Mouse (Mus musculus) cerebellum, adult 2 months (tissue): Measurements from ENCODE around the gene Rnf19b. TPM values are rescaled to one million over a fixed set of nuclear protein-coding genes. Genes with fewer than 3 reads are reported as not detected.
A peak's percentile ranks its signal among the peaks of the same experiment; 100 is the strongest.

Source experiments
- DNase-seq, 2 experiments: peaks; one replicate each; pipeline ENCODE4 v3.0.0; 2021
- H3K27ac ChIP-seq: fragments of 200-500 bp; 2 replicates; pipeline ENCODE4 v1.5.1; 2012; ENCODE audit warnings: low read length, control low read depth, inconsistent platforms; ENCODE audit not compliant: insufficient read depth
- H3K27me3 ChIP-seq: fragments of 200-500 bp; 2 replicates; pipeline ENCODE4 v1.6.1; 2012; ENCODE audit warnings: inconsistent platforms, mild to moderate bottlenecking, low read length, moderate library complexity; ENCODE audit not compliant: control insufficient read depth, insufficient read depth
- H3K4me1 ChIP-seq: fragments of 200-500 bp; 2 replicates; pipeline ENCODE4 v1.6.1; 2011; ENCODE audit warnings: low read length; ENCODE audit not compliant: control insufficient read depth, insufficient read depth
- H3K4me3 ChIP-seq: fragments of 200-500 bp; replicated peaks from 2 replicates; pipeline ENCODE3; 2011; ENCODE audit warnings: mild to moderate bottlenecking, low read depth, low read length, control low read depth; ENCODE audit not compliant: insufficient read depth
- CTCF ChIP-seq: fragments of 200-500 bp; IDR thresholded peaks from 2 replicates; pipeline ENCODE4 v1.5.1; 2011; ENCODE audit warnings: low read depth, mild to moderate bottlenecking, control low read depth, low read length, moderate library complexity, borderline replicate concordance; ENCODE audit not compliant: insufficient read depth
- POLR2A ChIP-seq: fragments of 200-500 bp; IDR thresholded peaks from 2 replicates; pipeline ENCODE4 v1.6.1; 2011; ENCODE audit warnings: low read length, control low read depth, borderline replicate concordance; ENCODE audit not compliant: insufficient read depth
- WGBS: fragments of 180-500 bp; shearing (Covaris S2); methylation state at CpG from one replicate; pipeline ENCODE4 v1.1.7; 2018; 5-methylcytosine and 5-hydroxymethylcytosine counted together
- polyA plus RNA-seq: library from polyadenylated mRNA; depleted of rRNA; stranded (reverse); fragments of >200 nt; gene quantifications from 2 replicates; pipeline ENCODE4 v1.2.3, GENCODE M21; 2012

The Rnf19b gene
- polyA plus RNA-seq, 1 experiment: 137 TPM

- Histone ChIP-seq H3K27ac (peak overlapping the region; percentile 84), H3K4me3 (peak overlapping the region; percentile 65), H3K27me3 (no peaks in the 10 kb centered on the region), H3K4me1 (peaks cover 3% of the 10 kb centered on the region; the same call in 1 of the 2 replicates)
- TF ChIP-seq CTCF (no peak), POLR2A (peak; percentile 71; the same call in 1 of the 2 replicates)
- under 1% methylated on average over 51 of the region's 52 CpGs for WGBS
- DNase-seq: peak; percentile 92
Observed at GRCm38 (mm10) chr4:129048501-129049305, 9.4 kb upstream of the Rnf19b start.

DNA sequence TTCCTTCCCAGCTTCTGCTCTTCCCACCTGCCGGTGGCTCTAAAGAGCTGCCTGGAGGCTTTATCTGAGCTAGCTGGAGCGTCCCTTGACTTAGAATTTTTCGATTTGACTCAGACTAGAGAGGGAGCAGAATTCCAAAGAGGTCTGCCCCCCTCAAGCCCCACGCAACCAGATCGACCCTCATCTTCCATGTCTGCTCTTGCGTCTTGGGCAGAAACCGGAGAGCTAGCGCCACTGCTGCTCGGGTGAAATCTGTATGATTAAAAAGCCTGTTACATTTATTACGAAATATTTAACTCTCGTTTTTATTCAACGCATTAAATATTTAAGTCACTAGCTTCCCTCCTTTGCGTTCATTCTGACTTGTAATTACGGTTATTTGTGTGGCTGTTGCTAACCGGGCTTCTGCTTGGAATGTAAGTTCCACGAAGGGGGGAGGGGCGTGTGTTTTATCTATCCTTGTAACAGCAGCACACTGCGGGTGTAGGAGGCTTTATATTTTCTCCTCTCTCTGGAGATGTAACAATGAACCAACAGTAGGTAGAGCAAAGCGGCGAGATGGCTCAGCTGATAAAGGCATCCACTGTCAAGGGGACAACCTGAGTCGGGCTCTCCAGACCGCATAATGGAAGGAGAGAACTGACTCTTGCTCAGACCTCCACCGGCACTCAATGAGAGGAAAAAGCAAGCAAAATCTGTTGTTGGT is 8.6 kb upstream of the Rnf19b start:
- Histone ChIP-seq H3K27ac (peak overlapping the region; percentile 74), H3K4me1 (peaks cover 3% of the 10 kb centered on the region; the same call in 1 of the 2 replicates), H3K4me3 (peak overlapping the region; percentile 65), H3K27me3 (no peaks in the 10 kb centered on the region)
- DNase-seq: peak; percentile 55 to 57
- TF ChIP-seq CTCF: no peak
- TF ChIP-seq POLR2A: no peak
- WGBS: 2% methylated on average over 23 of the region's 23 CpGs

DNA sequence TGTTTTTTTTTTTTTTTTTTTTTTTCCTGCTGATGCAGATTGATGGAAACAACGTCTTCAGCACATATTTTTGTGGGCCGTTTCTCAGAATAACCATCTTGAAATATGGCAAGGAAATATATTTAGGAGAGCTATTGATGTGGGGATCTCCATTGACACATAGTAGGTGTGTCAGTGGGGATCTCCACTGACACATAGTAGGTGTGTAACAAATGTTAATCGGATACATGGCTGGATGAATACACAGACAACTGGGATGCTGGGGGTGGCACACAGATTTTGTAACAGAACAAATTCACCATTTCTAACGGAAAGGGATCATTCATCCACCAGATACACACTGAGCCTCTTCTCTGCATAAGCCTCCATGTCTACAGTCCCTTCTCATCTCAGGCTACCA is 7.7 kb upstream of the Rnf19b start:
- no peak overlapping the region for H3K4me3 ChIP-seq
- TF ChIP-seq CTCF (no peak), POLR2A (no peak)
- WGBS: 78% methylated on average over 4 of the region's 4 CpGs
- no peak for DNase-seq
- no peak overlapping the region for H3K27ac ChIP-seq
- no peaks in the 10 kb centered on the region for H3K27me3 ChIP-seq
- H3K4me1 ChIP-seq: peaks cover 3% of the 10 kb centered on the region; the same call in 1 of the 2 replicates

DNA sequence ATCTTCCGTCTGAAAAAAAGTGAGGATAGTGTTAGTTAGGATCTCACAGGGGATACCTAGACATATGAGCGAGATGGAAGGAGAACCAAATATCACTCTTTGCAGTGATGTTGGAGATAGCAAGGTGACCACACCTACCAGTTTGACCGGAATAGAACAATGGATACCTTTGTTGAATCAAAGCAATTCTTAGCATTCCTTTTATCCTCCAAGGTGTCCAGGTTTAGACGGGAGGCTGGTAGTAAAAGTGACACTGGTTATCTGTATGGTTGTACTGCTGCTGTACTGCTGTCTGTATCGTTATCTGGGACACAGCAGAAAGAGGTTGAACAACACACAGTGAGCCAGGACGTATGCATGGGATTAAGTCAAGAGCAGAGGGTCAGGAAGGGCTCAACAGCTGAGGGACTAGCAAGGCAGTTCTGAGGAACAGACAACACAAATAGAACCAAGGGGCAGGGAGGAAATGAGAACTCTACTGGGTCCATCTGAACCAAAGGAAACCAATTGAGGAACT is 7.1 kb upstream of the Rnf19b start:
- no peaks in the 10 kb centered on the region for H3K27me3 ChIP-seq
- TF ChIP-seq POLR2A (no peak), CTCF (no peak)
- WGBS: 94% methylated on average over 6 of the region's 6 CpGs
- peaks cover 3% of the 10 kb centered on the region; the same call in 1 of the 2 replicates for H3K4me1 ChIP-seq
- no peak for DNase-seq
- no peak overlapping the region for H3K4me3 ChIP-seq
- H3K27ac ChIP-seq: no peak overlapping the region

GRCm38 (mm10) chr4:129051461-129052183 is 6.4 kb upstream of the Rnf19b start:
- WGBS: 67% methylated on average over 11 of the region's 11 CpGs
- Histone ChIP-seq H3K4me1 (peaks cover 3% of the 10 kb centered on the region; the same call in 1 of the 2 replicates), H3K27me3 (no peaks in the 10 kb centered on the region), H3K4me3 (no peak overlapping the region), H3K27ac (no peak overlapping the region)
- TF ChIP-seq CTCF: no peak
- TF ChIP-seq POLR2A: no peak
- DNase-seq: no peak

DNA sequence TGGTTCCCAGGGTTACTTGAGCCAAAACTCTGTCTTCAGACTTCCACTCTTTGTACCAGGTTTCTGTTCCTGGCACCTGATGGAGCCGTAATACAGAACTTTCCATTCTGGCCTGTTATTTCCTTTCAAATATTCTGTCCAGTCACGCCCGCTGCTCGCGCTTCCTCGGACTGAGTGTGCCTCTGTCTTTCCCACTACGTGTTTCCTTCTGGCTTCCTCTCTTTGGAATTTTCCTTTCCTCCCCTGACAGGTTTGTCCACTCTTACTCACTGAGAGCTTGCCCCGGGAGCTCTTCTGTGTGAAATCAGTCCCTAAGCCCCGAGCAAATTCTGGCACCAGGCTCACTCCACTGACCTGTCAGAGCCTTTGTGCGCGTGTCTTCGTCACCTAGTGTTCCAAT is 3.3 kb upstream of the Rnf19b start:
- WGBS: 90% methylated on average over 12 of the region's 12 CpGs
- no peaks in the 10 kb centered on the region for H3K4me1 ChIP-seq
- no peak overlapping the region for H3K27ac ChIP-seq
- TF ChIP-seq POLR2A (no peak), CTCF (no peak)
- H3K4me3 ChIP-seq: no peak overlapping the region
- DNase-seq: no peak
- H3K27me3 ChIP-seq: no peaks in the 10 kb centered on the region

GRCm38 (mm10) chr4:129055562-129055961 is 2.5 kb upstream of the Rnf19b start:
- no peaks in the 10 kb centered on the region for H3K4me1 ChIP-seq
- WGBS: 82% methylated on average over 5 of the region's 5 CpGs
- TF ChIP-seq CTCF: no peak
- no peak for TF ChIP-seq POLR2A

More at GRCm38 (mm10) chr4:129055562-129055961, 2.5 kb upstream of the Rnf19b start:
- Histone ChIP-seq H3K27me3 (no peaks in the 10 kb centered on the region), H3K27ac (no peak overlapping the region), H3K4me3 (no peak overlapping the region)
- DNase-seq: no peak
